Mouse (Mus musculus) stomach, postnatal 0 days (tissue): ENCODE measurements around the gene Btbd9. TPM values are rescaled to one million over a fixed set of nuclear protein-coding genes. Genes with fewer than 3 reads are reported as not detected.

Experiments
- ATAC-seq: fragments of 200-750 bp; cut with Nextera tagmentation; 2 replicates; pipeline ENCODE4 v1.8.0; 2017; ENCODE audit not compliant: low FRiP score, low TSS enrichment
- DNase-seq: peaks from one replicate; pipeline ENCODE4 v3.0.0-alpha.2; 2016; ENCODE audit warnings: low spot score
- H3K27ac ChIP-seq: fragments of 300-500 bp; sonication (generic); replicated peaks from 2 replicates; pipeline ENCODE4 v1.5.1; 2014; ENCODE audit warnings: mild to moderate bottlenecking, control low read depth
- H3K27me3 ChIP-seq: fragments of 300-500 bp; sonication (generic); 2 replicates; pipeline ENCODE4 v1.6.1; 2014; ENCODE audit warnings: low read length; ENCODE audit not compliant: control insufficient read depth, insufficient read depth
- H3K36me3 ChIP-seq: fragments of 300-500 bp; sonication (generic); 2 replicates; pipeline ENCODE4 v1.6.1; 2014; ENCODE audit warnings: low read length, mixed read lengths; ENCODE audit not compliant: control insufficient read depth, insufficient read depth
- H3K4me1 ChIP-seq: fragments of 300-500 bp; sonication (generic); replicated peaks from 2 replicates; pipeline ENCODE4 v1.6.1; 2014; ENCODE audit warnings: antibody characterized with exemption; ENCODE audit not compliant: control insufficient read depth, insufficient read depth
- H3K4me2 ChIP-seq: fragments of 300-500 bp; sonication (generic); replicated peaks from 2 replicates; pipeline ENCODE4 v1.6.1; 2014; ENCODE audit warnings: low read depth, mild to moderate bottlenecking, control low read depth, moderate library complexity
- H3K4me3 ChIP-seq: fragments of 300-500 bp; sonication (generic); 2 replicates; pipeline ENCODE4 v1.5.1; 2014; ENCODE audit warnings: low read depth, low read length, control low read depth
- H3K9ac ChIP-seq: fragments of 300-500 bp; sonication (generic); 2 replicates; pipeline ENCODE4 v1.6.1; 2014; ENCODE audit warnings: mild to moderate bottlenecking, low read length, control low read depth, mixed read lengths
- H3K9me3 ChIP-seq: fragments of 300-500 bp; sonication (generic); 2 replicates; pipeline ENCODE4 v1.6.1; 2016; ENCODE audit warnings: low read length; ENCODE audit not compliant: control insufficient read depth
- CTCF ChIP-seq: IDR thresholded peaks from 2 replicates; pipeline ENCODE4 v1.5.1; 2016; ENCODE audit warnings: antibody characterized with exemption, low read depth, mild to moderate bottlenecking, moderate library complexity
- EP300 ChIP-seq: optimal IDR thresholded peaks from 2 replicates; pipeline ENCODE3; 2016; ENCODE audit warnings: antibody characterized with exemption
- WGBS: fragments of 180-500 bp; shearing (Covaris S2); extraction: QIAGEN DNeasy Blood & Tissue Kit; methylation state at CpG from one replicate; pipeline ENCODE4 v1.1.7; 2014; 5-methylcytosine and 5-hydroxymethylcytosine counted together
- polyA plus RNA-seq: library from polyadenylated mRNA; unstranded; fragments of >200 nt; fragmentation: Nextera tagmentation; extraction: Ambion mirVana; gene quantifications from 2 replicates; pipeline ENCODE4 v1.2.1, GENCODE M21; 2015

The Btbd9 gene
- polyA plus RNA-seq, 1 experiment from 2014 or later = 34.6 TPM

- Histone ChIP-seq H3K4me3 (no peak overlapping the region), H3K9ac (no peak overlapping the region), H3K9me3 (no peaks in the 10 kb centered on the region), H3K27me3 (no peaks in the 10 kb centered on the region), H3K4me2 (no peak overlapping the region), H3K27ac (no peak overlapping the region), H3K36me3 (no peaks in the 10 kb centered on the region), H3K4me1 (peaks cover 9% of the 10 kb centered on the region; the same call in 1 of the 2 replicates)
- 78% methylated on average over 4 of the region's 4 CpGs for WGBS
- no peak for ATAC-seq
- no peak for DNase-seq
- TF ChIP-seq CTCF (peak; percentile 16), EP300 (no peak)
These were observed 317.8 kb downstream of the Btbd9 start for GRCm38 (mm10) chr17:30258480-30258879.

- no peak for TF ChIP-seq EP300
- ATAC-seq (no peak), DNase-seq (no peak)
- peaks cover 3% of the 10 kb centered on the region; the same call in 1 of the 2 replicates for H3K4me1 ChIP-seq
- H3K4me3 ChIP-seq = no peak overlapping the region
- WGBS = 80% methylated on average over 8 of the region's 8 CpGs
- no peak overlapping the region for H3K4me2 ChIP-seq
- H3K36me3 ChIP-seq = no peaks in the 10 kb centered on the region
- H3K27me3 ChIP-seq = no peaks in the 10 kb centered on the region
- H3K9me3 ChIP-seq = no peaks in the 10 kb centered on the region
- no peak overlapping the region for H3K27ac ChIP-seq
- H3K9ac ChIP-seq = no peak overlapping the region
These were observed 320.2 kb downstream of the Btbd9 start for GRCm38 (mm10) chr17:30255928-30256560.

- Histone ChIP-seq H3K27me3 (no peaks in the 10 kb centered on the region), H3K36me3 (no peaks in the 10 kb centered on the region), H3K4me1 (no peaks in the 10 kb centered on the region), H3K9ac (no peak overlapping the region), H3K4me2 (no peak overlapping the region), H3K9me3 (no peaks in the 10 kb centered on the region), H3K27ac (no peak overlapping the region), H3K4me3 (no peak overlapping the region)
- 78% methylated on average over 7 of the region's 7 CpGs for WGBS
- TF ChIP-seq EP300 (no peak), CTCF (no peak)
- no peak for DNase-seq
- no peak for ATAC-seq
These were observed 322.4 kb downstream of the Btbd9 start for GRCm38 (mm10) chr17:30253924-30254323.

DNA sequence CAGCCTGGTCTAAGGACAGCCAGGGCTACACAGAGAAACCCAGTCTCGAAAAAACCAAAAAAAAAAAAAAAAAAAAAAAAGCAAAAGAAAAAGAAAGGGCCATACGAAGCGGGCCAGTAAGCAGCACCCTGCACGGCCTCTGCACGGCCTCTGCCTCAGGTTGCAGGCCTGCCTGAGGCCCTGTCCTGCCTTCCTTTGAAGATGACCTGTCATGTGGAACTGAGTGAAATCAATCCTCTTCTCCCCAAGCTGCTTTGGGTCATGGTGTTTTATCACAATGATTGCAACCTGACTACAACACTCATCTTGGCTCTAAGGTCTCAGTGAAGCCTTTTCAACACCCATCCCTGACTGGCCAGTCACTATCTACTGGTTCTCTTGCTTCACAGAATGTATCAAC, 323.3 kb downstream of the Btbd9 start:
- H3K9ac ChIP-seq = no peak overlapping the region
- no peaks in the 10 kb centered on the region for H3K4me1 ChIP-seq
- WGBS = 88% methylated on average over 5 of the region's 5 CpGs
- H3K27ac ChIP-seq = no peak overlapping the region
- DNase-seq (no peak), ATAC-seq (no peak)
- no peak overlapping the region for H3K4me3 ChIP-seq
- H3K9me3 ChIP-seq = no peaks in the 10 kb centered on the region
- H3K36me3 ChIP-seq = no peaks in the 10 kb centered on the region
- TF ChIP-seq CTCF (no peak), EP300 (no peak)
- H3K27me3 ChIP-seq = no peaks in the 10 kb centered on the region
- no peak overlapping the region for H3K4me2 ChIP-seq

DNA sequence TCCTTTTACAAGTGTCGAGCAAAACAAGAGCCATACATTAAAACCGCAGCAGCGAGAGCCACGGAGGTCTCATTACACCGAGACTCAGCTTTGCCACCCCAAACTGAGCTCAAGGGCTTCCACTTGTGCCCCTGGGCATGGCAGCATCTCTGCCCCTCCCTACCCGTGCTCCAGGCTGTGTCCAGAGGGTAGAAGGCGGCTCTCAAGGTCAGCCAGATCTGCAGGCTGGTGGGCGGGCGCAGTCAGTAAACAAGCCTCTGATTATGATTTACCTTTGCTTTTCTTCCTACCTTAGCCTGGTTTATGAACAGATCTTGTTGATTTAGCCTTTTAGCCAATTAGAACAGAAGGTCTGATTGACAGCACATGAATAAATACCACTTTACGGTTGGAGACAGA, 331.0 kb downstream of the Btbd9 start:
- DNase-seq = peak; percentile 54

DNA sequence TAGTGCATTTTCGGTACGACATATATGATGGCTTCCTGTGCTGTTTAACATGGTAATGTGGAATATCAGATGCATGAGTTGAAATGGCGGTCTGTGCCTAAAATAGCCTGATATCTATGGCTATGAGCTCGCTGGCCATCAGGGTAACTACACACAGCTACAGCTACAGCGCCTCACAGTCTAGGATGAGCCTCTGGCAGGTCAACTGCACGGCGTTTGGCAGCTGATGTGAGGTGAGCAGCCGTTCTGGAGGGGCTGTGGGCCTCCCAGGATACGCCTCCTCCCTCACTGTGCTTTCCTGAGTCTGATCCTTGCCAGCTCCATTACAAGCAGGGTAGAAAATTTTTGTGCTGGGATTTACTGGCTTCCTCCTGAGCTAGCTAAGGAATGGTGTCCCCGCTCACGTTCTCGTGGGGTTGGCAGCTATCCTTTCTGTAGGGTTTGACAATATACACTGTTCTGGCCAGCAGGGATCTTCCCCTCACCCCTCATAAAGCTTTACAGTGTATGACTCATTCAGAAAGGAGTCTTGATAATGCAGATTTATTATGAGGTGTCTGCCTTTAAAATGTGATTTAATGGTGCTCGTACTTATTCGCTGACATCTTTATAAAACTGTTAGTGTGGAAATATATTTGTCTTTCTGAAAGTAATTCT, 331.5 kb downstream of the Btbd9 start:
- Histone ChIP-seq H3K4me1 (no peaks in the 10 kb centered on the region), H3K4me2 (no peak overlapping the region), H3K27me3 (no peaks in the 10 kb centered on the region), H3K9ac (no peak overlapping the region), H3K36me3 (no peaks in the 10 kb centered on the region), H3K4me3 (no peak overlapping the region), H3K9me3 (no peaks in the 10 kb centered on the region), H3K27ac (no peak overlapping the region)
- ATAC-seq (no peak), DNase-seq (no peak)
- no peak for TF ChIP-seq EP300
- no peak for TF ChIP-seq CTCF
- 56% methylated on average over 14 of the region's 14 CpGs for WGBS

More for the DNA sequence above, 331.0 kb downstream of the Btbd9 start:
- no peak overlapping the region for H3K27ac ChIP-seq
- 49% methylated on average over 10 of the region's 10 CpGs for WGBS
- ATAC-seq = no peak; the same call in 1 of the 2 replicates
- TF ChIP-seq CTCF (no peak), EP300 (no peak)
- no peak overlapping the region for H3K9ac ChIP-seq
- no peak overlapping the region for H3K4me3 ChIP-seq
- H3K36me3 ChIP-seq = no peaks in the 10 kb centered on the region
- no peak overlapping the region for H3K4me2 ChIP-seq
- H3K9me3 ChIP-seq = no peaks in the 10 kb centered on the region
- no peaks in the 10 kb centered on the region for H3K27me3 ChIP-seq
- no peaks in the 10 kb centered on the region for H3K4me1 ChIP-seq
